18 mouse cellular contexts compared by ENCODE assay signal in genomic region chr1:150466132-150466531, GRCm38 (mm10). TPM values are rescaled to one million over a fixed set of nuclear protein-coding genes. Genes with fewer than 3 reads are reported as not detected.
DNase-seq lines count a peak whose midpoint lies in the region; ATAC-seq and TF ChIP-seq lines count a peak whose summit lies in the region.
"Had no signal": no experiment of that assay in that cellular context is flagged by ENCODE, and none has a peak within 500 bp of the region (broad histone marks: within the 10 kb centered on the region; RNA-seq: fewer than 3 reads in every experiment).

Prg4 (minus strand) TSS chr1:150466165.

- intact Hi-C loops in heart, postnatal 25 days (cut with DNase I): no loop called here

- no peaks in the 10 kb centered on the region for H3K4me1 ChIP-seq in embryonic facial prominence, embryonic 14.5 days (ENCODE audit: control insufficient read depth, insufficient read depth, low read length)
- peaks cover 8% of the 10 kb centered on the region; the same call in 1 of the 2 replicates for H3K4me1 ChIP-seq in embryonic facial prominence, embryonic 10.5 days
- no peaks in the 10 kb centered on the region for H3K4me1 ChIP-seq in kidney, postnatal 0 days (replicated peaks; ENCODE audit: insufficient read depth, low read length)
- H3K4me1 ChIP-seq: embryonic facial prominence, embryonic 15.5 days; hindbrain, embryonic 15.5 days; neural tube, embryonic 15.5 days had no signal

- no peak within 1 kb of the TSS for H3K4me2 ChIP-seq in embryonic facial prominence, embryonic 14.5 days (ENCODE audit: low read depth, low read length)
- no peak within 1 kb of the TSS for H3K4me2 ChIP-seq in kidney, postnatal 0 days (ENCODE audit: low read length)
- H3K4me2 ChIP-seq: embryonic facial prominence, embryonic 15.5 days; heart, embryonic 13.5 days; hindbrain, embryonic 15.5 days; neural tube, embryonic 15.5 days had no signal

- no peak within 1 kb of the TSS for H3K9ac ChIP-seq in embryonic facial prominence, embryonic 14.5 days (ENCODE audit: low read depth, low read length)
- H3K9ac ChIP-seq in kidney, postnatal 0 days (ENCODE audit: low read depth, low read length): no peak within 1 kb of the TSS
- H3K9ac ChIP-seq: embryonic facial prominence, embryonic 15.5 days; heart, embryonic 13.5 days; hindbrain, embryonic 15.5 days; liver, embryonic 14.5 days; neural tube, embryonic 15.5 days had no signal

- no peak within 1 kb of the TSS for H3K4me3 ChIP-seq in embryonic facial prominence, embryonic 14.5 days (ENCODE audit: low read depth, low read length)
- no peak within 1 kb of the TSS for H3K4me3 ChIP-seq in embryonic facial prominence, embryonic 10.5 days
- H3K4me3 ChIP-seq in kidney, postnatal 0 days (replicated peaks; ENCODE audit: low read depth, low read length): no peak within 1 kb of the TSS
- H3K4me3 ChIP-seq: embryonic facial prominence, embryonic 15.5 days; heart, embryonic 13.5 days; hindbrain, embryonic 15.5 days; neural tube, embryonic 15.5 days had no signal

- no peak for TF ChIP-seq CTCF in kidney, postnatal 0 days (IDR thresholded peaks at IDR 0.05; ENCODE audit: low read depth)

- no peaks in the 10 kb centered on the region for H3K36me3 ChIP-seq in embryonic facial prominence, embryonic 14.5 days (ENCODE audit: control insufficient read depth, insufficient read depth, low read length)
- no peaks in the 10 kb centered on the region for H3K36me3 ChIP-seq in embryonic facial prominence, embryonic 10.5 days (replicated peaks)
- H3K36me3 ChIP-seq in kidney, postnatal 0 days (ENCODE audit: insufficient read depth, low read length): no peaks in the 10 kb centered on the region
- H3K36me3 ChIP-seq: embryonic facial prominence, embryonic 15.5 days; heart, embryonic 13.5 days; hindbrain, embryonic 15.5 days; neural tube, embryonic 15.5 days had no signal

- H3K9me3 ChIP-seq in embryonic facial prominence, embryonic 14.5 days (ENCODE audit: control insufficient read depth, low read length): no peaks in the 10 kb centered on the region
- no peaks in the 10 kb centered on the region for H3K9me3 ChIP-seq in embryonic facial prominence, embryonic 10.5 days
- H3K9me3 ChIP-seq in kidney, postnatal 0 days (replicated peaks; ENCODE audit: low read length): no peaks in the 10 kb centered on the region
- H3K9me3 ChIP-seq: embryonic facial prominence, embryonic 15.5 days; heart, embryonic 13.5 days; hindbrain, embryonic 15.5 days; neural tube, embryonic 15.5 days had no signal

- H3K27ac ChIP-seq in embryonic facial prominence, embryonic 14.5 days (replicated peaks; ENCODE audit: low read depth, low read length): no peak within 1 kb of the TSS
- no peak within 1 kb of the TSS for H3K27ac ChIP-seq in embryonic facial prominence, embryonic 10.5 days (replicated peaks)
- no peak within 1 kb of the TSS for H3K27ac ChIP-seq in kidney, postnatal 0 days
- H3K27ac ChIP-seq: embryonic facial prominence, embryonic 15.5 days; heart, embryonic 13.5 days; hindbrain, embryonic 15.5 days; liver, embryonic 14.5 days; neural tube, embryonic 15.5 days had no signal

- no peaks in the 10 kb centered on the region for H3K27me3 ChIP-seq in embryonic facial prominence, embryonic 14.5 days (replicated peaks; ENCODE audit: control insufficient read depth, insufficient read depth, low read length)
- no peaks in the 10 kb centered on the region for H3K27me3 ChIP-seq in embryonic facial prominence, embryonic 10.5 days (replicated peaks; ENCODE audit: low read depth, poor library complexity, severe bottlenecking)
- no peaks in the 10 kb centered on the region for H3K27me3 ChIP-seq in kidney, postnatal 0 days (ENCODE audit: insufficient read depth, low read length)
- H3K27me3 ChIP-seq: embryonic facial prominence, embryonic 15.5 days; heart, embryonic 13.5 days; hindbrain, embryonic 15.5 days; neural tube, embryonic 15.5 days had no signal

- DNase-seq in embryonic facial prominence, embryonic 14.5 days (ENCODE audit: low spot score): peak; percentile 37
- no peak for DNase-seq in embryonic facial prominence, embryonic 10.5 days (ENCODE audit: low spot score)
- peak; percentile 73 for DNase-seq in kidney, postnatal 0 days (ENCODE audit: low spot score)
- no peak for DNase-seq in kidney, postnatal 25 days
- peak; percentile 78 for DNase-seq in NIH3T3 (ENCODE audit: low read depth)
- no peak for DNase-seq in heart, postnatal 25 days (ENCODE audit: low spot score)
- DNase-seq in right cerebral cortex, postnatal 14 days: no peak
- no peak for DNase-seq in frontal cortex, postnatal 14 days (ENCODE audit: low spot score in 2 of 2)
- DNase-seq: B cell, adult 2 months; cerebellum, adult 11-12 months; retina, postnatal 1 day had no signal

- WGBS in embryonic facial prominence, embryonic 14.5 days: 69% methylated on average over 3 of the region's 3 CpGs
- 83% methylated on average over 3 of the region's 3 CpGs for WGBS in embryonic facial prominence, embryonic 10.5 days
- 68% methylated on average over 3 of the region's 3 CpGs for WGBS in kidney, postnatal 0 days

- ATAC-seq in embryonic facial prominence, embryonic 14.5 days (ENCODE audit: low read depth): no peak
- ATAC-seq in kidney, postnatal 0 days (replicated peaks; ENCODE audit: low FRiP score, low read depth): no peak
- ATAC-seq: forebrain, embryonic 14.5 days had no signal

RNA-seq across cellular contexts. Expression of gene Prg4, which starts in this region (rescaled TPM):
- 2.0 and 2.1 TPM in 2 replicates for polyA plus RNA-seq in embryonic facial prominence, embryonic 14.5 days (2014; fragmentation: Nextera tagmentation; extraction: Ambion mirVana)
- polyA plus RNA-seq in embryonic facial prominence, embryonic 10.5 days (2016; fragmentation: Nextera tagmentation; extraction: Ambion mirVana): 0.28 and 0.50 TPM in 2 replicates
- 0.30 and 0.33 TPM in 2 replicates for polyA plus RNA-seq in kidney, postnatal 0 days (2015; fragmentation: Nextera tagmentation; extraction: Ambion mirVana)
- total RNA-seq in heart, postnatal 25 days (2021): 10 to 100 TPM; 10.7 to 13.1 TPM
- total RNA-seq: megakaryocyte-erythroid progenitor cell, adult 5-6 weeks had no signal

Comparison
In these comparisons a context has a peak if more than half of its experiments do, and no peak if none do; other contexts are left out.
1. DNase-seq: peak in embryonic facial prominence, embryonic 14.5 days (single experiment) and NIH3T3 (single experiment); none in embryonic facial prominence, embryonic 10.5 days (single experiment), kidney, postnatal 25 days (0 of 2), heart, postnatal 25 days (single experiment), right cerebral cortex, postnatal 14 days (single experiment) and frontal cortex, postnatal 14 days (0 of 2).
2. Peak in DNase-seq in kidney, postnatal 0 days; RNA of the gene not detected or under 1 TPM.